12 mouse cellular contexts compared by ENCODE assay signal in genomic region chr9:61381063-61381408, GRCm38 (mm10). TPM values are rescaled to one million over a fixed set of nuclear protein-coding genes. Genes with fewer than 3 reads are reported as not detected.
DNase-seq lines count a peak whose midpoint lies in the region; ATAC-seq lines count a peak whose summit lies in the region.
"Had no signal": no experiment of that assay in that cellular context is flagged by ENCODE, and none has a peak within 500 bp of the region (broad histone marks: within the 10 kb centered on the region; RNA-seq: fewer than 3 reads in every experiment).

No protein-coding gene starts in this region.

- DNase-seq in hindbrain, embryonic 11.5 days (ENCODE audit: low spot score): no peak
- DNase-seq in forebrain, embryonic 14.5 days (ENCODE audit: low spot score): peak; percentile 91
- DNase-seq in midbrain, embryonic 14.5 days: peak; percentile 61
- DNase-seq in adrenal gland, postnatal 25 days: no peak
- DNase-seq in natural killer cell, adult 2 months (ENCODE audit: low spot score in 2 of 2): no peak
- DNase-seq: adrenal gland, postnatal 10 days; right cerebral cortex, adult 18-20 months had no signal

- peaks cover 100% of the 10 kb centered on the region for H3K4me1 ChIP-seq in hindbrain, embryonic 12.5 days
- peaks cover 74% of the 10 kb centered on the region for H3K4me1 ChIP-seq in hindbrain, embryonic 11.5 days (replicated peaks; ENCODE audit: control insufficient read depth, insufficient read depth, low read length)
- H3K4me1 ChIP-seq in embryonic facial prominence, embryonic 12.5 days: peaks cover 95% of the 10 kb centered on the region
- H3K4me1 ChIP-seq in forebrain, embryonic 14.5 days (ENCODE audit: control insufficient read depth, insufficient read depth, low read length): peaks cover 93% of the 10 kb centered on the region
- H3K4me1 ChIP-seq in midbrain, embryonic 14.5 days (ENCODE audit: control insufficient read depth, insufficient read depth, low read length): peaks cover 95% of the 10 kb centered on the region

- H3K4me2 ChIP-seq in hindbrain, embryonic 12.5 days (replicated peaks): peak overlapping the region; percentile 91
- H3K4me2 ChIP-seq in hindbrain, embryonic 11.5 days (replicated peaks; ENCODE audit: low read depth, low read length): no peak overlapping the region
- 0 out of 2 replicates have a peak overlapping the region, but pooled peaks have one; percentile 26 for H3K4me2 ChIP-seq in embryonic facial prominence, embryonic 12.5 days (replicated peaks)
- H3K4me2 ChIP-seq in forebrain, embryonic 14.5 days (ENCODE audit: low read length): peak overlapping the region; percentile 31
- peak overlapping the region; percentile 97 for H3K4me2 ChIP-seq in midbrain, embryonic 14.5 days (ENCODE audit: low read length)
- H3K4me2 ChIP-seq: liver, embryonic 15.5 days had no signal

- peak overlapping the region; percentile 62 for H3K27ac ChIP-seq in hindbrain, embryonic 12.5 days
- H3K27ac ChIP-seq in hindbrain, embryonic 11.5 days (ENCODE audit: low read depth, low read length): no peak overlapping the region
- H3K27ac ChIP-seq in embryonic facial prominence, embryonic 12.5 days: no peak overlapping the region
- peak overlapping the region; percentile 63 for H3K27ac ChIP-seq in forebrain, embryonic 14.5 days (ENCODE audit: low read depth, low read length)
- H3K27ac ChIP-seq in midbrain, embryonic 14.5 days (replicated peaks; ENCODE audit: low read depth, low read length): peak overlapping the region; percentile 26; the same call in 1 of the 2 replicates
- H3K27ac ChIP-seq: kidney, postnatal 0 days; liver, embryonic 15.5 days had no signal

- WGBS in hindbrain, embryonic 12.5 days: 43% methylated on average over 2 of the region's 2 CpGs
- WGBS in hindbrain, embryonic 11.5 days: 54% methylated on average over 2 of the region's 2 CpGs
- WGBS in embryonic facial prominence, embryonic 12.5 days: 44% methylated on average over 2 of the region's 2 CpGs
- WGBS in forebrain, embryonic 14.5 days: 6% methylated on average over 2 of the region's 2 CpGs
- WGBS in midbrain, embryonic 14.5 days: 20% methylated on average over 2 of the region's 2 CpGs

- H3K4me3 ChIP-seq in hindbrain, embryonic 12.5 days: no peak overlapping the region
- H3K4me3 ChIP-seq in hindbrain, embryonic 11.5 days (ENCODE audit: low read depth, low read length): no peak overlapping the region
- H3K4me3 ChIP-seq in embryonic facial prominence, embryonic 12.5 days: no peak overlapping the region
- H3K4me3 ChIP-seq in forebrain, embryonic 14.5 days (ENCODE audit: low read depth, low read length): no peak overlapping the region
- H3K4me3 ChIP-seq in midbrain, embryonic 14.5 days (replicated peaks; ENCODE audit: low read depth, low read length): 0 out of 2 replicates have a peak overlapping the region, but pooled peaks have one; percentile 8
- H3K4me3 ChIP-seq: liver, embryonic 15.5 days; myocyte had no signal

- H3K36me3 ChIP-seq in hindbrain, embryonic 12.5 days: peaks cover 28% of the 10 kb centered on the region
- peaks cover 5% of the 10 kb centered on the region; the same call in 1 of the 2 replicates for H3K36me3 ChIP-seq in hindbrain, embryonic 11.5 days (ENCODE audit: control insufficient read depth, insufficient read depth, low read length)
- peaks cover 54% of the 10 kb centered on the region for H3K36me3 ChIP-seq in embryonic facial prominence, embryonic 12.5 days
- peaks cover 44% of the 10 kb centered on the region; the same call in 1 of the 2 replicates for H3K36me3 ChIP-seq in forebrain, embryonic 14.5 days (ENCODE audit: control insufficient read depth, insufficient read depth, low read length)
- H3K36me3 ChIP-seq in midbrain, embryonic 14.5 days (ENCODE audit: control insufficient read depth, insufficient read depth, low read length): peaks cover 39% of the 10 kb centered on the region

- no peak; the same call in 1 of the 2 replicates for ATAC-seq in hindbrain, embryonic 12.5 days (ENCODE audit: low FRiP score)
- ATAC-seq in hindbrain, embryonic 11.5 days (ENCODE audit: low FRiP score): no peak
- no peak for ATAC-seq in embryonic facial prominence, embryonic 12.5 days (ENCODE audit: insufficient number of reproducible peaks, insufficient read depth, low FRiP score, low TSS enrichment)
- peak; percentile 52 for ATAC-seq in forebrain, embryonic 14.5 days
- ATAC-seq in midbrain, embryonic 14.5 days (ENCODE audit: low FRiP score, low TSS enrichment): no peak

- no peaks in the 10 kb centered on the region for H3K27me3 ChIP-seq in hindbrain, embryonic 12.5 days
- H3K27me3 ChIP-seq in hindbrain, embryonic 11.5 days (ENCODE audit: control insufficient read depth, insufficient read depth, low read length): no peaks in the 10 kb centered on the region
- H3K27me3 ChIP-seq in embryonic facial prominence, embryonic 12.5 days: no peaks in the 10 kb centered on the region
- no peaks in the 10 kb centered on the region for H3K27me3 ChIP-seq in forebrain, embryonic 14.5 days (replicated peaks; ENCODE audit: control insufficient read depth, insufficient read depth, low read length)
- no peaks in the 10 kb centered on the region for H3K27me3 ChIP-seq in midbrain, embryonic 14.5 days (ENCODE audit: control insufficient read depth, insufficient read depth, low read length)

- H3K9ac ChIP-seq in hindbrain, embryonic 12.5 days: 0 out of 2 replicates have a peak overlapping the region, but pooled peaks have one; percentile 3
- no peak overlapping the region for H3K9ac ChIP-seq in hindbrain, embryonic 11.5 days (ENCODE audit: low read depth, low read length)
- H3K9ac ChIP-seq in embryonic facial prominence, embryonic 12.5 days: no peak overlapping the region
- no peak overlapping the region for H3K9ac ChIP-seq in forebrain, embryonic 14.5 days (ENCODE audit: low read length)
- H3K9ac ChIP-seq in midbrain, embryonic 14.5 days (replicated peaks; ENCODE audit: low read length): no peak overlapping the region; the same call in 1 of the 2 replicates
- H3K9ac ChIP-seq: liver, embryonic 15.5 days had no signal

- H3K9me3 ChIP-seq in hindbrain, embryonic 12.5 days (replicated peaks): no peaks in the 10 kb centered on the region
- H3K9me3 ChIP-seq in hindbrain, embryonic 11.5 days (ENCODE audit: control insufficient read depth, low read length): no peaks in the 10 kb centered on the region
- H3K9me3 ChIP-seq in embryonic facial prominence, embryonic 12.5 days: no peaks in the 10 kb centered on the region
- H3K9me3 ChIP-seq in forebrain, embryonic 14.5 days (replicated peaks; ENCODE audit: control insufficient read depth, low read length): no peaks in the 10 kb centered on the region
- no peaks in the 10 kb centered on the region for H3K9me3 ChIP-seq in midbrain, embryonic 14.5 days (ENCODE audit: control insufficient read depth, low read length)
- H3K9me3 ChIP-seq: liver, embryonic 15.5 days had no signal

RNA-seq across cellular contexts. Expression of gene Tle3, which starts 8.9 kb away (rescaled TPM):
- 56.3 and 59.9 TPM in 2 replicates for polyA plus RNA-seq in hindbrain, embryonic 12.5 days (2016; fragmentation: Nextera tagmentation; extraction: Ambion mirVana)
- 33.7 and 36.7 TPM in 2 replicates for polyA plus RNA-seq in hindbrain, embryonic 11.5 days (2014; fragmentation: Nextera tagmentation; extraction: Ambion mirVana)
- polyA plus RNA-seq in embryonic facial prominence, embryonic 12.5 days (2016; fragmentation: Nextera tagmentation; extraction: Ambion mirVana): 51.8 and 58.3 TPM in 2 replicates
- polyA plus RNA-seq in forebrain, embryonic 14.5 days (2014; fragmentation: Nextera tagmentation; extraction: Ambion mirVana): 28.1 and 30.1 TPM in 2 replicates
- polyA plus RNA-seq in midbrain, embryonic 14.5 days (2014; fragmentation: Nextera tagmentation; extraction: Ambion mirVana): 36.4 and 43.8 TPM in 2 replicates
- total RNA-seq in adrenal gland, postnatal 25 days (2021): 137 and 157 TPM in 2 replicates

Comparison
In these comparisons a context has a peak if more than half of its experiments do, and no peak if none do; other contexts are left out.
1. H3K27ac ChIP-seq: peak in hindbrain, embryonic 12.5 days (single experiment), forebrain, embryonic 14.5 days (single experiment) and midbrain, embryonic 14.5 days (single experiment); none in hindbrain, embryonic 11.5 days (single experiment) and embryonic facial prominence, embryonic 12.5 days (single experiment).
2. DNase-seq: peak in forebrain, embryonic 14.5 days (single experiment) and midbrain, embryonic 14.5 days (single experiment); none in hindbrain, embryonic 11.5 days (single experiment), adrenal gland, postnatal 25 days (single experiment) and natural killer cell, adult 2 months (0 of 2).